Mouse (Mus musculus) megakaryocyte, embryonic 14.5 days (primary cell): ENCODE results near the gene Lamc1. TPM values are rescaled to one million over a fixed set of nuclear protein-coding genes. Genes with fewer than 3 reads are reported as not detected.

Experiments
- H3K27me3 ChIP-seq: replicated peaks from 2 replicates; pipeline ENCODE3; 2012; ENCODE audit warnings: inconsistent platforms
- H3K36me3 ChIP-seq: replicated peaks from 2 replicates; pipeline ENCODE3; 2012; ENCODE audit warnings: low read length, inconsistent platforms, mixed read lengths
- H3K4me1 ChIP-seq: 2 replicates; pipeline ENCODE4 v1.6.1; 2012; ENCODE audit warnings: inconsistent platforms
- H3K4me3 ChIP-seq: replicated peaks from 2 replicates; pipeline ENCODE3; 2012; ENCODE audit warnings: moderate library complexity, mild to moderate bottlenecking, inconsistent platforms
- H3K9me3 ChIP-seq: 2 replicates; pipeline ENCODE4 v1.6.1; 2012; ENCODE audit warnings: inconsistent platforms
- FLI1 ChIP-seq: IDR thresholded peaks from 2 replicates; pipeline ENCODE4 v1.6.1; 2012; ENCODE audit warnings: low read length, inconsistent platforms, mixed read lengths
- GATA1 ChIP-seq: IDR thresholded peaks from 3 replicates; pipeline ENCODE4 v1.6.1; 2012; ENCODE audit warnings: mixed read lengths, low read length, inconsistent platforms, borderline replicate concordance
- polyA plus RNA-seq: library from polyadenylated mRNA; stranded (reverse); fragments of >175 nt; gene quantifications from 2 replicates; pipeline ENCODE4 v1.2.3, GENCODE M21; 2012; ENCODE audit warnings: low replicate concordance; ENCODE audit not compliant: insufficient read depth

The Lamc1 gene
- 0.89 and 4.1 TPM in 2 replicates for polyA plus RNA-seq

DNA sequence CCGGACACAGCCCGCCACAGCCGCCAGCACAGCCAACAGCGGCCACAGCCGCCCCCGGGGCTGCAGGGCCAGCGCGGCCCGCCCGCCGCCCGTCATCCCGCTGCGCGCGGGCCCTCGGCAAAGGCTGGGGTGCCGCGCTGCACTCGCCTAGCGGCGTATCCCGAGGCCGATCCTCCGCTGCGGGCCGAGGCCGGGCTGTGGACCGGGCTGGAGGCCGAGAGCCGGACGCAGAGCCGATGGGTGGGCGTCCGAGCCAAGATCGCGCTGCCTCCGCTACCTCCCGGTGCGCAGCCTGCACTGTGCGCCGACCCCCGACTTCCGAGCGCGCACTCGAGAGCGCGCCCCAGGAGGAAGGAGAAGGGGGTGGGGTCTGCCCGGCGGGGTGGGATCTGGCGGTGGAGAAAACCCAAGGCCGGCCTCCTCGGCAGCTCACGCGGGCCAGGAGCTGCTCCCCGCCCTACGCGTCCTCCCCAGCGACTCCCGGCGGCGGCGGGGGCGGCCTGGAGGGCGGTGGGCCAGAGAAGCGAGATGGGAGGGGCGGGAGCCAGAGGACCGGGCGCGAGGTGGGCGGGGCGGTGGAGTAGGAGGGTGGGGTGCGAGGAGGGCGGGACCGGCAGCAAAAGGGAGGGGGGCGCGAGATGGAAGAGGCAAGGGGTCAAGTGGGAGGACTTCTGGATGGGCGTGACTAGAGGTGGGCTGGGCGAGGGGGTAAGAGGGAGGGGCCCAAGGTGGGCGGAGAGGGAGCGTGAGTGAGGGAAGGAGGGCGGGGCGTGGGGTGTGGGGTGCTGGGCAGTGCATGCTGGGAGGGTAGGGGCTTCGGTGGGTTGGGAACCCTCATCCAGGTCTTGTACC lies at the start of gene Lamc1:
TSS of gene Lamc1 (minus strand) at position 343 of the 852 bp plus-strand sequence.
- Histone ChIP-seq H3K27me3 (peaks cover 4% of the 10 kb centered on the region), H3K4me1 (peaks cover 31% of the 10 kb centered on the region), H3K36me3 (peaks cover 3% of the 10 kb centered on the region), H3K9me3 (no peaks in the 10 kb centered on the region), H3K4me3 (peak within 1 kb of the TSS; percentile 96)
- no peak for TF ChIP-seq FLI1
- no peak for TF ChIP-seq GATA1

- no peak for TF ChIP-seq FLI1
- no peak for TF ChIP-seq GATA1
- H3K9me3 ChIP-seq, result no peaks in the 10 kb centered on the region
- H3K27me3 ChIP-seq, result peaks cover 24% of the 10 kb centered on the region
- no peaks in the 10 kb centered on the region for H3K36me3 ChIP-seq
- no peak overlapping the region for H3K4me3 ChIP-seq
- H3K4me1 ChIP-seq, result peaks cover 5% of the 10 kb centered on the region; the same call in 1 of the 2 replicates
Measured at GRCm38 (mm10) chr1:153380746-153381282, 48.2 kb upstream of the Lamc1 start.

GRCm38 (mm10) chr1:153379832-153380231 lies 47.2 kb upstream of the Lamc1 start:
- H3K4me3 ChIP-seq, result no peak overlapping the region
- no peak for TF ChIP-seq FLI1
- TF ChIP-seq GATA1, result no peak
- H3K36me3 ChIP-seq, result no peaks in the 10 kb centered on the region
- peaks cover 19% of the 10 kb centered on the region for H3K27me3 ChIP-seq
- H3K9me3 ChIP-seq, result no peaks in the 10 kb centered on the region
- peaks cover 5% of the 10 kb centered on the region; the same call in 1 of the 2 replicates for H3K4me1 ChIP-seq

GRCm38 (mm10) chr1:153378587-153378986 lies 46.0 kb upstream of the Lamc1 start:
- no peak overlapping the region for H3K4me3 ChIP-seq
- H3K9me3 ChIP-seq, result no peaks in the 10 kb centered on the region
- TF ChIP-seq GATA1, result no peak
- TF ChIP-seq FLI1, result no peak
- H3K36me3 ChIP-seq, result no peaks in the 10 kb centered on the region
- peaks cover 20% of the 10 kb centered on the region for H3K27me3 ChIP-seq
- H3K4me1 ChIP-seq, result peaks cover 5% of the 10 kb centered on the region; the same call in 1 of the 2 replicates

GRCm38 (mm10) chr1:153376446-153376845 lies 43.9 kb upstream of the Lamc1 start:
- peaks cover 5% of the 10 kb centered on the region; the same call in 1 of the 2 replicates for H3K4me1 ChIP-seq
- no peaks in the 10 kb centered on the region for H3K36me3 ChIP-seq
- peaks cover 21% of the 10 kb centered on the region for H3K27me3 ChIP-seq
- TF ChIP-seq GATA1 (no peak), FLI1 (no peak)
- no peaks in the 10 kb centered on the region for H3K9me3 ChIP-seq
- no peak overlapping the region for H3K4me3 ChIP-seq

DNA sequence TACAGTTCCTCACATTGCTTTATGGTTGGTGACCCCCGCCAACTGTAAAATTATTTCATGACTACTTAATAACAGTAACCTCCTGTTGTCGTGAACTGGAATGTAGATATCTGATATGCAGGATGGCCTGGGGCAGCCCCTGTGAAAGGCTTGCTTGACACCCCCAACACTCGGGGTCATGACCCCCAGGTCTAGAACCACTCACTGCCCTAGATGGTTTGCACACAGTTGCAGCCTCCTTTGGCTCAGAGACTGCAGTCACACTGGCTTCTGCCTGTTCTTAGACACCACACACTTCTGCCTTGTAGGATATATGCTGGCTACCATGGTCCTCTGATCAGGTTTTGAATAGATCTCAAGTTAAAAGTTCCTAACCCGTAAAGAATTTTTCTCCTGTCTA lies 41.5 kb upstream of the Lamc1 start:
- Histone ChIP-seq H3K4me1 (no peaks in the 10 kb centered on the region), H3K4me3 (no peak overlapping the region), H3K9me3 (no peaks in the 10 kb centered on the region), H3K27me3 (peaks cover 16% of the 10 kb centered on the region), H3K36me3 (no peaks in the 10 kb centered on the region)
- TF ChIP-seq GATA1, result no peak

DNA sequence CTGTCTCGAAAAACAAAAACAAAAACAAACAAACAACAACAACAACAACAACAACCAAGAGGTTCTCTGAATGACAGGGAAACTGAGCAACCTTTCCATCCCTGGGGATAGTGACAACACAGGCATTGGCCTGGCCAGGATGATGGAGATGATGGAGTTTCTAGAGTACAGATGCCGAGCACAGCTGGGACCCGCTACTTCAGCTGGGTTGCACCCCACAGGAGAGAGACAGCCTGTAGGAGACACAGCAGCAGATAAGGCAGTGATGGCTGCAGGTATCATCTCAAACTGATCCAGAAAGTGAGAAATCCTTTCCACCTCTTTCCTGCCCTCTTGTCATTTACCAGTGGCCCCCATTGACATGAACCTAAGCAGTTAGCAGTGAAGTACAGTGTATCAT lies 39.3 kb upstream of the Lamc1 start:
- no peak for TF ChIP-seq GATA1
- TF ChIP-seq FLI1, result no peak
- Histone ChIP-seq H3K36me3 (no peaks in the 10 kb centered on the region), H3K4me1 (no peaks in the 10 kb centered on the region)

DNA sequence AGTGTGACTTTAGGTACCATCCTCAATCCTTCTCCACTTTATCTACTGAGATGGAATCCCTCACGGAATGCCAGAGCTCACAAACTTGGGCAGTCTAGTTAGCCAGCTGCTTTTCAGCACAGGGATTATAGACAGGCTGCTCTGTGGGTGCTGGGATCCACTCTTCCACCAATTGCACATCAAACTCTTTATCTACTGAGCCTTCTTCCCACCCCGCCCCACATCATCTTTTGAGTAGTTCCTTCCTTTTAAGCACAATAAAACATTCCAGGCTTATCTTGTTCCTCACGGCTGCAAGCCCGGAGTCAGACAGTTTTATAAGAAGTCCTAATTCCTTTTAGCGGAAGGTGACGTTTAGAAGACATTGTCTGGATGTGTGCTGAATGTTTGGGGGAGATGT lies 36.4 kb upstream of the Lamc1 start:
- no peaks in the 10 kb centered on the region for H3K36me3 ChIP-seq
- no peaks in the 10 kb centered on the region for H3K9me3 ChIP-seq
- H3K27me3 ChIP-seq, result peaks cover 10% of the 10 kb centered on the region
- no peak for TF ChIP-seq FLI1
- TF ChIP-seq GATA1, result no peak
- H3K4me3 ChIP-seq, result no peak overlapping the region
- no peaks in the 10 kb centered on the region for H3K4me1 ChIP-seq

More for the DNA sequence above, 39.3 kb upstream of the Lamc1 start:
- Histone ChIP-seq H3K27me3 (peaks cover 13% of the 10 kb centered on the region), H3K9me3 (no peaks in the 10 kb centered on the region), H3K4me3 (no peak overlapping the region)

DNA sequence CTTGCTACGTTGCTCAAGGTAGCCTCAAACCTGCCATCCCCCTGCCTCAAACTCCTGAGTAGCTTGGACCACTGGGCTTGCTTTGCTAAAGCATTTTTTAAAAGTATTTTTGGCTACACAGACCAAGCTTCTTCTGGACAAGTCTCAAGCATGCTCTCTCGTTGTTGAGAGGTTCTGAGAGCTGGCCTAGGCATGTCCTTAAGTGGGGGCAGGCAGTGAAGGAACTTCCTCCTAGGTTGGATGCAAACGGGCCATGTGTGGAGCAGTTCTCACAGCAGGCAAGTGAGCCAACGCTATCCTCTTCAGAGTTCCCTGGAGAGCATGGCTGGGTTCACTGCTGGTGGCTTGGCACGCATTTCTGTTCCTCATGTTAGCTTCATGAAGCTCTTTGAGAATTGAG lies 34.5 kb upstream of the Lamc1 start:
- Histone ChIP-seq H3K36me3 (no peaks in the 10 kb centered on the region), H3K4me3 (no peak overlapping the region), H3K9me3 (no peaks in the 10 kb centered on the region), H3K27me3 (peaks cover 7% of the 10 kb centered on the region), H3K4me1 (no peaks in the 10 kb centered on the region)
- TF ChIP-seq GATA1 (no peak), FLI1 (no peak)

DNA sequence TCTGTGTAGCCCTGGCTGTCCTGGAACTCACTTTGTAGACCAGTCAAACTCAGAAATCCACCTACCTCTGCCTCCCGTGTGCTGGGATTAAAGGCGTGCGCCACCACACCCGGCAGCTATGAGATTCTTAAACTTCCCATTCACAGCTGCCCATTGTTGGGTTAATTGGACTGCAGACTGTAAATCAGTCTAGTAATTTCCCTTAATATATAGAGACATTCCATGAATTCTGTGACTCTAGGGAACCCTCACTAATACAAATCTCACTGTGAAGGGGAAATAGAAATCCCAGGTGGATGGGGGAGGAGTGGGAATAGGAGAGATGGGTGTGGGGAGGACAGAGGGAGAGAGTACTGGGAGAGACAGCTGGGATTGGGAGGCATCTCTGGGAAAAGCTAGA lies 29.3 kb upstream of the Lamc1 start:
- Histone ChIP-seq H3K9me3 (no peaks in the 10 kb centered on the region), H3K27me3 (peaks cover 6% of the 10 kb centered on the region), H3K4me3 (no peak overlapping the region), H3K36me3 (no peaks in the 10 kb centered on the region), H3K4me1 (no peaks in the 10 kb centered on the region)
- no peak for TF ChIP-seq FLI1
- no peak for TF ChIP-seq GATA1
